Mouse (Mus musculus): Measurements from ENCODE around the gene Sugt1. TPM values are rescaled to one million over a fixed set of nuclear protein-coding genes. Genes with fewer than 3 reads are reported as not detected.

Sugt1 gene
- 176 and 186 TPM in 2 replicates for polyA plus RNA-seq (2014; fragmentation: Nextera tagmentation; extraction: Ambion mirVana)

GRCm38 (mm10) chr14:79587139-79587851 is at the start of gene Sugt1:
Gene Sugt1 (plus strand): TSS chr14:79587691.
- Histone ChIP-seq H3K4me1 (ENCODE audit: control insufficient read depth, insufficient read depth, low read length) (peaks cover 4% of the 10 kb centered on the region), H3K36me3 (replicated peaks; ENCODE audit: control insufficient read depth, insufficient read depth, low read depth, low read length) (no peaks in the 10 kb centered on the region; the same call in 1 of the 2 replicates), H3K4me2 (ENCODE audit: low read depth, low read length) (peak within 1 kb of the TSS; percentile 71), H3K27ac (replicated peaks; ENCODE audit: low read depth, low read length) (peak within 1 kb of the TSS; percentile 79), H3K4me3 (ENCODE audit: low read depth, low read length) (peak within 1 kb of the TSS; percentile 71), H3K9me3 (replicated peaks; ENCODE audit: control insufficient read depth, low read length) (no peaks in the 10 kb centered on the region), H3K9ac (replicated peaks; ENCODE audit: low read length) (peak within 1 kb of the TSS; percentile 73), H3K27me3 (ENCODE audit: control insufficient read depth, insufficient read depth, low read length) (no peaks in the 10 kb centered on the region)
- DNase-seq (ENCODE audit: low spot score) (peak; percentile 96), ATAC-seq (replicated peaks; ENCODE audit: insufficient number of reproducible peaks, low FRiP score, low TSS enrichment, low read depth) (peak; percentile 98)
- under 1% methylated on average over 59 of the region's 60 CpGs for WGBS

DNA sequence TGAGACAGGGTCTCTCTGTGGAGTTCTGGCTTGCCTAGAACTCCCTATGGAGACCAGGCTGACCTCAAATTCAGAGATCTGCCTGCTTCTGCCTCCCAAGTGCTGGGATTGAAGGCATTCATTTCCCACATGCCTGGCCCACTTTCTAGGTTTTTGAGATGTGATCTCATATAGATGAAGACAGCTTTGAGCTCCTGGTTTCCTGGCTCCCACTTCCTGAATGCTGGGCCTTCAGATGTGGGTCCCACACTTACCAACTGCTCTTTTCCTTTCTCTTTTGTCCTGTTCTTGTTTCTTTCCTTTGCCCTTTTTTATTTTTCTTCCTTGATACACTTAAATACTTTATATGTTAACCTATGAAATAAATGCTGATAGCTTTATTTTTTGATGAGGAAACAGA is 49.6 kb upstream of the Sugt1 start:
- H3K4me3 ChIP-seq (ENCODE audit: low read depth, low read length) = no peak overlapping the region
- H3K4me2 ChIP-seq (ENCODE audit: low read depth, low read length) = no peak overlapping the region
- no peak overlapping the region for H3K9ac ChIP-seq (replicated peaks; ENCODE audit: low read length)
- H3K27ac ChIP-seq (replicated peaks; ENCODE audit: low read depth, low read length) = no peak overlapping the region
- no peaks in the 10 kb centered on the region for H3K36me3 ChIP-seq (replicated peaks; ENCODE audit: control insufficient read depth, insufficient read depth, low read depth, low read length)
- no peaks in the 10 kb centered on the region for H3K4me1 ChIP-seq (ENCODE audit: control insufficient read depth, insufficient read depth, low read length)
- ATAC-seq (replicated peaks; ENCODE audit: insufficient number of reproducible peaks, low FRiP score, low TSS enrichment, low read depth) (no peak), DNase-seq (ENCODE audit: low spot score) (no peak)
- no peaks in the 10 kb centered on the region for H3K9me3 ChIP-seq (replicated peaks; ENCODE audit: control insufficient read depth, low read length)
- H3K27me3 ChIP-seq (ENCODE audit: control insufficient read depth, insufficient read depth, low read length) = no peaks in the 10 kb centered on the region

GRCm38 (mm10) chr14:79541606-79542005 is 45.9 kb upstream of the Sugt1 start:
- H3K4me3 ChIP-seq (ENCODE audit: low read depth, low read length) = no peak overlapping the region
- no peak for ATAC-seq (replicated peaks; ENCODE audit: insufficient number of reproducible peaks, low FRiP score, low TSS enrichment, low read depth)
- no peaks in the 10 kb centered on the region for H3K27me3 ChIP-seq (ENCODE audit: control insufficient read depth, insufficient read depth, low read length)
- H3K9me3 ChIP-seq (replicated peaks; ENCODE audit: control insufficient read depth, low read length) = no peaks in the 10 kb centered on the region
- no peak overlapping the region for H3K9ac ChIP-seq (replicated peaks; ENCODE audit: low read length)
- H3K27ac ChIP-seq (replicated peaks; ENCODE audit: low read depth, low read length) = no peak overlapping the region
- H3K4me2 ChIP-seq (ENCODE audit: low read depth, low read length) = no peak overlapping the region
- H3K36me3 ChIP-seq (replicated peaks; ENCODE audit: control insufficient read depth, insufficient read depth, low read depth, low read length) = no peaks in the 10 kb centered on the region
- H3K4me1 ChIP-seq (ENCODE audit: control insufficient read depth, insufficient read depth, low read length) = no peaks in the 10 kb centered on the region
- no peak for DNase-seq (ENCODE audit: low spot score)

DNA sequence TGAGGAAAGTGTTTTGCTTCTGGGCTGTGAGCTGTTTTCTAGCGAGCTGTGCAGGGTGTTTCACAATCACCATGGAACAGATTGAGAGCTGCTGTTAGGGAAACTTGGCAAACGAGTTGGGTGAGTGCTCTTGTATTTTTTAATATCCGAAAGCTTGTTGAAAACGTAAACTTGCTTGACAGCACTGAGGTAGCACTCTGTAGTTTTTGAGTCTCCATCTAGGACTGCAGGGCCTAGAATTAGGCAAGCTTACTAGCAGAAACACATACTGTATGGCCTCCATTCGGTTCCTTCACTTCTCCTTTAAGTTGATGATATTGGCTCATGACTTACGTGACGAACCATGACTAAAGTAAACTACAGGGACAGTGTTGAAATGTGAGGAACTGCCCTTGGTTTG is 38.1 kb upstream of the Sugt1 start:
- Histone ChIP-seq H3K27me3 (ENCODE audit: control insufficient read depth, insufficient read depth, low read length) (no peaks in the 10 kb centered on the region), H3K4me1 (ENCODE audit: control insufficient read depth, insufficient read depth, low read length) (no peaks in the 10 kb centered on the region), H3K27ac (replicated peaks; ENCODE audit: low read depth, low read length) (no peak overlapping the region), H3K36me3 (replicated peaks; ENCODE audit: control insufficient read depth, insufficient read depth, low read depth, low read length) (no peaks in the 10 kb centered on the region), H3K4me2 (ENCODE audit: low read depth, low read length) (no peak overlapping the region), H3K4me3 (ENCODE audit: low read depth, low read length) (no peak overlapping the region), H3K9me3 (replicated peaks; ENCODE audit: control insufficient read depth, low read length) (no peaks in the 10 kb centered on the region), H3K9ac (replicated peaks; ENCODE audit: low read length) (no peak overlapping the region)
- 75% methylated on average over 7 of the region's 7 CpGs for WGBS
- DNase-seq (ENCODE audit: low spot score) (peak; percentile 27), ATAC-seq (replicated peaks; ENCODE audit: insufficient number of reproducible peaks, low FRiP score, low TSS enrichment, low read depth) (no peak)

DNA sequence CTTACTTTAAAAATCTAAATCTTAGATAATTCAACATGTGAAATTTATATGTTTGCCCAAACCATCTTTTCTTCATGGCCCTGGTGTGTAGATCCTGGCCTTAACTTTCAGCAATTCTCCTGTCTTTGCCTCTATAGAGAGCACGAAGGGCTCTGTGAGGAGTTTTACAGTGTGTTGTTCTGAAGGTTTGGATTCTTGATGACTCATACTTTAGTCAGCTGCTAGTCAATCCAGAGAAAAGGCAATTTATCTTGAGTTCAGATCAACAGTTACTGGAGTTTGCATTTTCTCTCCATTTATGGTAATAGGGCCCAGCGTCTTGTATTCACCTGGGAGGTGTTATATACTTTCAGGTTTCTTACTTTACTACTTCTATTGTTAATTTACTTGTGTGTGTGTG is 35.6 kb upstream of the Sugt1 start:
- no peak for ATAC-seq (replicated peaks; ENCODE audit: insufficient number of reproducible peaks, low FRiP score, low TSS enrichment, low read depth)
- Histone ChIP-seq H3K27me3 (ENCODE audit: control insufficient read depth, insufficient read depth, low read length) (no peaks in the 10 kb centered on the region), H3K4me1 (ENCODE audit: control insufficient read depth, insufficient read depth, low read length) (no peaks in the 10 kb centered on the region), H3K36me3 (replicated peaks; ENCODE audit: control insufficient read depth, insufficient read depth, low read depth, low read length) (no peaks in the 10 kb centered on the region), H3K9me3 (replicated peaks; ENCODE audit: control insufficient read depth, low read length) (no peaks in the 10 kb centered on the region), H3K4me2 (ENCODE audit: low read depth, low read length) (no peak overlapping the region), H3K27ac (replicated peaks; ENCODE audit: low read depth, low read length) (no peak overlapping the region), H3K9ac (replicated peaks; ENCODE audit: low read length) (no peak overlapping the region), H3K4me3 (ENCODE audit: low read depth, low read length) (no peak overlapping the region)
- no peak for DNase-seq (ENCODE audit: low spot score)
- WGBS = 93% methylated on average over 2 of the region's 2 CpGs

- no peak overlapping the region for H3K27ac ChIP-seq (replicated peaks; ENCODE audit: low read depth, low read length)
- H3K27me3 ChIP-seq (ENCODE audit: control insufficient read depth, insufficient read depth, low read length) = no peaks in the 10 kb centered on the region
- no peaks in the 10 kb centered on the region for H3K36me3 ChIP-seq (replicated peaks; ENCODE audit: control insufficient read depth, insufficient read depth, low read depth, low read length)
- H3K4me3 ChIP-seq (ENCODE audit: low read depth, low read length) = no peak overlapping the region
- no peak for ATAC-seq (replicated peaks; ENCODE audit: insufficient number of reproducible peaks, low FRiP score, low TSS enrichment, low read depth)
- H3K9ac ChIP-seq (replicated peaks; ENCODE audit: low read length) = no peak overlapping the region
- no peak overlapping the region for H3K4me2 ChIP-seq (ENCODE audit: low read depth, low read length)
- H3K4me1 ChIP-seq (ENCODE audit: control insufficient read depth, insufficient read depth, low read length) = no peaks in the 10 kb centered on the region
- no peak for DNase-seq (ENCODE audit: low spot score)
- WGBS = 89% methylated on average over 1 of the region's 1 CpGs
- H3K9me3 ChIP-seq (replicated peaks; ENCODE audit: control insufficient read depth, low read length) = no peaks in the 10 kb centered on the region
These were observed 34.6 kb upstream of the Sugt1 start for GRCm38 (mm10) chr14:79552854-79553253.

GRCm38 (mm10) chr14:79557796-79558195 is 29.7 kb upstream of the Sugt1 start:
- Histone ChIP-seq H3K4me2 (ENCODE audit: low read depth, low read length) (no peak overlapping the region), H3K27ac (replicated peaks; ENCODE audit: low read depth, low read length) (no peak overlapping the region), H3K9ac (replicated peaks; ENCODE audit: low read length) (no peak overlapping the region), H3K27me3 (ENCODE audit: control insufficient read depth, insufficient read depth, low read length) (no peaks in the 10 kb centered on the region), H3K4me3 (ENCODE audit: low read depth, low read length) (no peak overlapping the region), H3K4me1 (ENCODE audit: control insufficient read depth, insufficient read depth, low read length) (no peaks in the 10 kb centered on the region), H3K36me3 (replicated peaks; ENCODE audit: control insufficient read depth, insufficient read depth, low read depth, low read length) (no peaks in the 10 kb centered on the region), H3K9me3 (replicated peaks; ENCODE audit: control insufficient read depth, low read length) (no peaks in the 10 kb centered on the region)
- ATAC-seq (replicated peaks; ENCODE audit: insufficient number of reproducible peaks, low FRiP score, low TSS enrichment, low read depth) = no peak
- 94% methylated on average over 1 of the region's 1 CpGs for WGBS
- DNase-seq (ENCODE audit: low spot score) = no peak

- Histone ChIP-seq H3K9ac (replicated peaks; ENCODE audit: low read length) (no peak overlapping the region), H3K27me3 (ENCODE audit: control insufficient read depth, insufficient read depth, low read length) (no peaks in the 10 kb centered on the region), H3K9me3 (replicated peaks; ENCODE audit: control insufficient read depth, low read length) (no peaks in the 10 kb centered on the region), H3K4me1 (ENCODE audit: control insufficient read depth, insufficient read depth, low read length) (no peaks in the 10 kb centered on the region), H3K4me2 (ENCODE audit: low read depth, low read length) (no peak overlapping the region), H3K36me3 (replicated peaks; ENCODE audit: control insufficient read depth, insufficient read depth, low read depth, low read length) (no peaks in the 10 kb centered on the region), H3K27ac (replicated peaks; ENCODE audit: low read depth, low read length) (no peak overlapping the region), H3K4me3 (ENCODE audit: low read depth, low read length) (no peak overlapping the region)
- WGBS = 14% methylated on average over 5 of the region's 5 CpGs
- no peak for ATAC-seq (replicated peaks; ENCODE audit: insufficient number of reproducible peaks, low FRiP score, low TSS enrichment, low read depth)
- DNase-seq (ENCODE audit: low spot score) = peak; percentile 68
These were observed 24.7 kb upstream of the Sugt1 start for GRCm38 (mm10) chr14:79562745-79563144.
